Comparison of ENCODE assay signal across 11 mouse cellular contexts in genomic region chr7:132882343-132882742, GRCm38 (mm10). TPM values are rescaled to one million over a fixed set of nuclear protein-coding genes. Genes with fewer than 3 reads are reported as not detected.
DNase-seq lines count a peak whose midpoint lies in the region; ATAC-seq and TF ChIP-seq lines count a peak whose summit lies in the region.
"Had no signal": no experiment of that assay in that cellular context is flagged by ENCODE, and none has a peak within 500 bp of the region (broad histone marks: within the 10 kb centered on the region; RNA-seq: fewer than 3 reads in every experiment).

No protein-coding gene starts in this region.

- 71% methylated on average over 2 of the region's 2 CpGs for WGBS in hindbrain, postnatal 0 days
- WGBS in hindbrain, embryonic 13.5 days, result 78% methylated on average over 2 of the region's 2 CpGs

- no peaks in the 10 kb centered on the region for H3K9me3 ChIP-seq in hindbrain, postnatal 0 days (ENCODE audit: low read length)
- no peaks in the 10 kb centered on the region for H3K9me3 ChIP-seq in hindbrain, embryonic 13.5 days
- H3K9me3 ChIP-seq: heart, embryonic 13.5 days; limb, embryonic 13.5 days; midbrain, embryonic 10.5 days had no signal

- ATAC-seq in hindbrain, postnatal 0 days, result no peak
- ATAC-seq in hindbrain, embryonic 13.5 days (ENCODE audit: low FRiP score), result no peak

- peak; percentile 35 for DNase-seq in hindbrain, postnatal 0 days (ENCODE audit: low spot score)
- DNase-seq in 416B (ENCODE audit: low read depth), result peak; percentile 63
- peak; percentile 59 for DNase-seq in ES-CJ7 (ENCODE audit: low read depth, low spot score)
- DNase-seq in induced T-regulatory cell, adult 2 months (ENCODE audit: low read depth), result peak; percentile 68
- no peak for DNase-seq in heart, postnatal 4 days
- DNase-seq in spleen, postnatal 14 days (ENCODE audit: low spot score in 2 of 2), result no peak
- no peak for DNase-seq in yolk sac, embryonic 10.5 days (ENCODE audit: low spot score)

- peaks cover 47% of the 10 kb centered on the region for H3K36me3 ChIP-seq in hindbrain, postnatal 0 days (ENCODE audit: insufficient read depth, low read length)
- H3K36me3 ChIP-seq in hindbrain, embryonic 13.5 days, result peaks cover 79% of the 10 kb centered on the region

- peak; percentile 48 for TF ChIP-seq CTCF in hindbrain, postnatal 0 days (IDR thresholded peaks at IDR 0.05; ENCODE audit: low read depth)

- H3K4me1 ChIP-seq in hindbrain, postnatal 0 days (ENCODE audit: insufficient read depth, low read length), result no peaks in the 10 kb centered on the region
- H3K4me1 ChIP-seq in hindbrain, embryonic 13.5 days (replicated peaks), result no peaks in the 10 kb centered on the region
- H3K4me1 ChIP-seq: midbrain, embryonic 10.5 days had no signal

- H3K4me3 ChIP-seq in hindbrain, postnatal 0 days (ENCODE audit: low read length), result no peak overlapping the region
- H3K4me3 ChIP-seq in hindbrain, embryonic 13.5 days, result no peak overlapping the region
- H3K4me3 ChIP-seq: heart, embryonic 13.5 days; limb, embryonic 13.5 days; midbrain, embryonic 10.5 days had no signal

- no peak overlapping the region for H3K27ac ChIP-seq in hindbrain, postnatal 0 days
- no peak overlapping the region for H3K27ac ChIP-seq in hindbrain, embryonic 13.5 days
- H3K27ac ChIP-seq: heart, embryonic 13.5 days; limb, embryonic 13.5 days; midbrain, embryonic 10.5 days had no signal

- H3K9ac ChIP-seq in hindbrain, postnatal 0 days (replicated peaks; ENCODE audit: low read length), result no peak overlapping the region
- no peak overlapping the region for H3K9ac ChIP-seq in hindbrain, embryonic 13.5 days
- H3K9ac ChIP-seq: heart, embryonic 13.5 days; limb, embryonic 13.5 days had no signal

- H3K4me2 ChIP-seq in hindbrain, postnatal 0 days (ENCODE audit: low read depth, low read length), result no peak overlapping the region
- H3K4me2 ChIP-seq in hindbrain, embryonic 13.5 days, result no peak overlapping the region
- H3K4me2 ChIP-seq: heart, embryonic 13.5 days; limb, embryonic 13.5 days had no signal

- H3K27me3 ChIP-seq in hindbrain, postnatal 0 days (ENCODE audit: insufficient read depth, low read length), result no peaks in the 10 kb centered on the region
- no peaks in the 10 kb centered on the region for H3K27me3 ChIP-seq in hindbrain, embryonic 13.5 days
- H3K27me3 ChIP-seq: heart, embryonic 13.5 days; limb, embryonic 13.5 days had no signal

RNA-seq across cellular contexts. Expression of gene Abraxas2, which starts 23.3 kb away (rescaled TPM):
- total RNA-seq in hindbrain, postnatal 0 days (2014; rRNA removed), result 22.2 and 23.6 TPM in 2 replicates
- polyA plus RNA-seq in hindbrain, postnatal 0 days (2015; fragmentation: Nextera tagmentation; extraction: Ambion mirVana), result 33.1 and 36.4 TPM in 2 replicates
- polyA plus RNA-seq in hindbrain, embryonic 13.5 days (2015; fragmentation: Nextera tagmentation; extraction: Ambion mirVana), result 38.7 and 41.2 TPM in 2 replicates
- 10 to 100 TPM; 24.5 to 24.7 TPM for total RNA-seq in heart, postnatal 4 days (2021)

RNA-seq across cellular contexts. Expression of gene Eef1akmt2, which starts 29.9 kb away (rescaled TPM):
- 22.5 and 34.0 TPM in 2 replicates for total RNA-seq in hindbrain, postnatal 0 days (2014; rRNA removed)
- polyA plus RNA-seq in hindbrain, postnatal 0 days (2015; fragmentation: Nextera tagmentation; extraction: Ambion mirVana), result 76.7 and 78.2 TPM in 2 replicates
- polyA plus RNA-seq in hindbrain, embryonic 13.5 days (2015; fragmentation: Nextera tagmentation; extraction: Ambion mirVana), result 92.4 and 92.9 TPM in 2 replicates
- 10 to 100 TPM; 17.3 to 19.7 TPM for total RNA-seq in heart, postnatal 4 days (2021)

RNA-seq across cellular contexts. Expression of gene Zranb1, which starts 48.6 kb away (rescaled TPM):
- total RNA-seq in hindbrain, postnatal 0 days (2014; rRNA removed), result 40.1 and 42.7 TPM in 2 replicates
- polyA plus RNA-seq in hindbrain, postnatal 0 days (2015; fragmentation: Nextera tagmentation; extraction: Ambion mirVana), result 22.7 and 24.0 TPM in 2 replicates
- polyA plus RNA-seq in hindbrain, embryonic 13.5 days (2015; fragmentation: Nextera tagmentation; extraction: Ambion mirVana), result 20.3 and 20.6 TPM in 2 replicates
- total RNA-seq in heart, postnatal 4 days (2021), result 10 to 100 TPM; 35.0 to 36.1 TPM

Comparison
In these comparisons a context has a peak if more than half of its experiments do, and no peak if none do; other contexts are left out.
1. DNase-seq: peak in hindbrain, postnatal 0 days (single experiment), 416B (single experiment), ES-CJ7 (single experiment) and induced T-regulatory cell, adult 2 months (single experiment); none in heart, postnatal 4 days (single experiment), spleen, postnatal 14 days (0 of 2) and yolk sac, embryonic 10.5 days (single experiment).